Mouse (Mus musculus) lung, embryonic 14.5 days (tissue): ENCODE data around the gene Bmyc. TPM values are rescaled to one million over a fixed set of nuclear protein-coding genes. Genes with fewer than 3 reads are reported as not detected.

Experiments used
- ATAC-seq: fragments of 200-750 bp; cut with Nextera tagmentation; 2 replicates; pipeline ENCODE4 v1.8.0; 2017; ENCODE audit warnings: mild to moderate bottlenecking, moderate TSS enrichment, moderate library complexity; ENCODE audit not compliant: insufficient read depth
- DNase-seq: peaks from one replicate; pipeline ENCODE4 v3.0.0-alpha.2; 2015
- H3K27ac ChIP-seq: fragments of 300-500 bp; sonication (generic); 2 replicates; pipeline ENCODE4 v1.5.1; 2014; ENCODE audit warnings: low read depth, mild to moderate bottlenecking, moderate library complexity
- H3K27me3 ChIP-seq: fragments of 300-500 bp; sonication (generic); 2 replicates; pipeline ENCODE4 v1.6.1; 2014; ENCODE audit warnings: low read length, control low read depth; ENCODE audit not compliant: insufficient read depth
- H3K36me3 ChIP-seq: fragments of 300-500 bp; sonication (generic); 2 replicates; pipeline ENCODE4 v1.6.1; 2014; ENCODE audit warnings: control low read depth; ENCODE audit not compliant: insufficient read depth
- H3K4me1 ChIP-seq: fragments of 300-500 bp; sonication (generic); 2 replicates; pipeline ENCODE4 v1.6.1; 2014; ENCODE audit warnings: antibody characterized with exemption, control low read depth; ENCODE audit not compliant: insufficient read depth
- H3K4me2 ChIP-seq: fragments of 300-500 bp; sonication (generic); 2 replicates; pipeline ENCODE4 v1.6.1; 2014; ENCODE audit warnings: mild to moderate bottlenecking
- H3K4me3 ChIP-seq: fragments of 300-500 bp; sonication (generic); 2 replicates; pipeline ENCODE4 v1.5.1; 2014; ENCODE audit warnings: low read depth, low read length
- H3K9ac ChIP-seq: fragments of 300-500 bp; sonication (generic); 2 replicates; pipeline ENCODE4 v1.6.1; 2014
- H3K9me3 ChIP-seq: fragments of 300-500 bp; sonication (generic); 2 replicates; pipeline ENCODE4 v1.6.1; 2016; ENCODE audit warnings: low read depth, low read length, control low read depth
- CTCF ChIP-seq: IDR thresholded peaks from 2 replicates; pipeline ENCODE4 v1.5.1; 2016; ENCODE audit warnings: antibody characterized with exemption, low read depth
- WGBS: fragments of 180-500 bp; shearing (Covaris S2); extraction: QIAGEN DNeasy Blood & Tissue Kit; methylation state at CpG from one replicate; pipeline ENCODE4 v1.1.7; 2014; 5-methylcytosine and 5-hydroxymethylcytosine counted together
- polyA plus RNA-seq: library from polyadenylated mRNA; unstranded; fragments of >200 nt; fragmentation: Nextera tagmentation; extraction: Ambion mirVana; gene quantifications from 2 replicates; pipeline ENCODE4 v1.2.1, GENCODE M21; 2014

Bmyc gene
- polyA plus RNA-seq, 1 experiment from 2014 or later = 71.9 TPM

GRCm38 (mm10) chr2:25741671-25742070, 35.1 kb downstream of the Bmyc start:
- H3K36me3 ChIP-seq = no peaks in the 10 kb centered on the region
- DNase-seq = no peak
- ATAC-seq = no peak
- H3K4me1 ChIP-seq = no peaks in the 10 kb centered on the region
- H3K4me3 ChIP-seq = no peak overlapping the region
- 62% methylated on average over 1 of the region's 1 CpGs for WGBS
- H3K4me2 ChIP-seq = no peak overlapping the region
- no peak overlapping the region for H3K9ac ChIP-seq
- no peaks in the 10 kb centered on the region for H3K9me3 ChIP-seq
- TF ChIP-seq CTCF = no peak
- H3K27me3 ChIP-seq = no peaks in the 10 kb centered on the region
- no peak overlapping the region for H3K27ac ChIP-seq

DNA sequence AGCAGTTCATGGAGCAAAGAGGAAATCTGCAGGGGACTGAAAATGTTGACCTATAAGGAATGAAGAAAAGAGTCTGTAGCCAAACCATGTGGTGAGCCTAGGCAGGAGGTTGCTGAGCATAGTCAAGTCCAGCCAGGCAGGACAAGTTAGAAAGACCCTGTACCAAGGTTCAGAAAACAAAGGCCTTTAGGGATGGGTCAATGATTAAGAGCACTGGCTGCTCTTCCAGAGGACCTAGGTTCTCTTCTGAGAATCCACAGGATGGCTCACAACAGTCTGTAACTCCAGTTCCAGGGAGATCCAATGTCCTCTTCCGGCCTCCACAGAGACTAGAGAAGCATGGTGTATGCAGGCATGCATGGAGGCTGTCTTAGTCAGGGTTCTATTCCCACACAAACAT, 47.7 kb downstream of the Bmyc start:
- Histone ChIP-seq H3K9ac (no peak overlapping the region), H3K27me3 (no peaks in the 10 kb centered on the region), H3K4me2 (no peak overlapping the region), H3K27ac (no peak overlapping the region), H3K4me1 (no peaks in the 10 kb centered on the region), H3K9me3 (no peaks in the 10 kb centered on the region), H3K4me3 (no peak overlapping the region), H3K36me3 (no peaks in the 10 kb centered on the region)
- DNase-seq = no peak
- TF ChIP-seq CTCF = no peak
- no peak for ATAC-seq
- 96% methylated on average over 1 of the region's 1 CpGs for WGBS

Other genes starting within 250 kb of the Bmyc start
- gene Clic3, start 249.9 kb upstream of the Bmyc start, polyA plus RNA-seq = 20.0 and 30.2 TPM in 2 replicates
- 15.8 and 23.5 TPM in 2 replicates for gene Paxx, start 245.6 kb upstream of the Bmyc start, polyA plus RNA-seq
- 3.3 and 3.4 TPM in 2 replicates for gene Ptgds, start 236.7 kb upstream of the Bmyc start, polyA plus RNA-seq
- not detected in 2 replicates for gene Lcn12, start 212.8 kb upstream of the Bmyc start, polyA plus RNA-seq
- gene Fbxw5, start 206.0 kb upstream of the Bmyc start, polyA plus RNA-seq = 75.8 and 77.7 TPM in 2 replicates
- gene C8g, start 205.0 kb upstream of the Bmyc start, polyA plus RNA-seq = 3.9 and 5.5 TPM in 2 replicates
- gene Traf2, start 159.8 kb upstream of the Bmyc start, polyA plus RNA-seq = 34.8 and 35.3 TPM in 2 replicates
- 282 and 295 TPM in 2 replicates for gene Edf1, start 148.9 kb upstream of the Bmyc start, polyA plus RNA-seq
- gene Mamdc4, start 131.9 kb upstream of the Bmyc start, polyA plus RNA-seq = 2.2 and 4.1 TPM in 2 replicates
- 183 and 197 TPM in 2 replicates for gene Phpt1, start 131.5 kb upstream of the Bmyc start, polyA plus RNA-seq
- 0.37 TPM in 1 of 2 replicates, not detected in the other for gene Ajm1, start 125.0 kb upstream of the Bmyc start, polyA plus RNA-seq
- gene Rabl6, start 98.2 kb upstream of the Bmyc start, polyA plus RNA-seq = 75.5 and 85.7 TPM in 2 replicates
- 0.24 and 0.28 TPM in 2 replicates for gene Ccdc183, start 89.1 kb upstream of the Bmyc start, polyA plus RNA-seq
- 21.9 and 26.0 TPM in 2 replicates for gene Tmem141, start 84.7 kb upstream of the Bmyc start, polyA plus RNA-seq
- gene Fcna, start 78.7 kb upstream of the Bmyc start, polyA plus RNA-seq = 1.8 and 2.9 TPM in 2 replicates
- gene Lcn8, start 53.6 kb upstream of the Bmyc start, polyA plus RNA-seq = 0.51 and 0.61 TPM in 2 replicates
- gene Lcn5, start 48.8 kb upstream of the Bmyc start, polyA plus RNA-seq = not detected in 2 replicates
- not detected in 2 replicates for gene Lcn6, start 30.0 kb upstream of the Bmyc start, polyA plus RNA-seq
- not detected in 2 replicates for gene Lcn10, start 24.0 kb upstream of the Bmyc start, polyA plus RNA-seq
- not detected in 2 replicates for gene Obp2a, start 6.7 kb upstream of the Bmyc start, polyA plus RNA-seq
- gene Obp2b, start 30.3 kb downstream of the Bmyc start, polyA plus RNA-seq = not detected in 2 replicates
- gene Lcn3, start 58.8 kb downstream of the Bmyc start, polyA plus RNA-seq = not detected in 2 replicates
- not detected in 2 replicates for gene Lcn11, start 70.3 kb downstream of the Bmyc start, polyA plus RNA-seq
- not detected in 2 replicates for gene Gm13539, start 75.5 kb downstream of the Bmyc start, polyA plus RNA-seq
- gene Glt6d1, start 109.1 kb downstream of the Bmyc start, polyA plus RNA-seq = not detected in 2 replicates
- gene Lcn9, start 116.4 kb downstream of the Bmyc start, polyA plus RNA-seq = not detected in 2 replicates
- gene Sohlh1, start 140.5 kb downstream of the Bmyc start, polyA plus RNA-seq = not detected in 2 replicates
- gene Kcnt1, start 157.0 kb downstream of the Bmyc start, polyA plus RNA-seq = 0.14 and 0.22 TPM in 2 replicates